Mouse (Mus musculus) right cerebral cortex, postnatal 14 days (tissue): ENCODE measurements around the gene E130114P18Rik.

Source experiments
- DNase-seq: peaks from one replicate; pipeline ENCODE4 v3.0.0; 2022

The E130114P18Rik gene

DNA sequence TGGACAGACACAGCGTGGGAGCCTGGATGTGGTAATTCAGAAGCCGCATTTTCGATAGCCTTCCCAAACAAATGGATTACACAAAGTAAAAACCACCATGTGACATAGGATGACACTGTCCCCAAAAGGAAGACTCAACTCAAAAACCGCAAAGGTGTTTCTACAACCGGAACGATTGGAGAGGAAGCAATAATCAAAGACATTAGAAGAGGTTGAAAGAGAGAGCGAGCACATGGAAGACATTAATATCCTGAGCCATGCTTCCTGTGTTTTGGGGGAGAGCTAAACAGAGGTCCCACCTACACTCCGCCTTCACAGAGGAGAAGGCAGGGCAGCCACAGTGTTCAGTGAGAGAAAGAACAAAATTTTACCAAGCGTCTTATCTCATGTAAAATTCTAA, 181.5 kb downstream of the E130114P18Rik start:
- no peak for DNase-seq

DNA sequence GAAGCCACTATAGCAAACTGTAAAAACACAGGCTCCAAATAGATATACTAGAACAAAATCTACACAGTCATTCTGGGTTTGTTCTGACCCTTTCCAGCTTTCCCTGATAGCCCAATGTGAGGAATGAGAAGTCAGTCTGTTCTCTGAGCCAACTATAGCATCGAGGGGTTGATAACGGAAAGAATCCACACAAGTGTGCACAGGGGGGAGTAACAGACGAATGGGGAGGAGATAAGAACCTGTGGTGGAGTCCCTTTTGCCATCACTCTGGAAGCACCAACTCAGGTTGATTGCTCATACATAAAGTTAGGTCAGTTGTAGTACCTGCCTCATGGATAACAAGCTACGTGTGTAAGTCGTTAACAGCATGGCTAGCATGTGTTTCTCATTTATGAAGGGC, 184.0 kb downstream of the E130114P18Rik start:
- no peak for DNase-seq

DNA sequence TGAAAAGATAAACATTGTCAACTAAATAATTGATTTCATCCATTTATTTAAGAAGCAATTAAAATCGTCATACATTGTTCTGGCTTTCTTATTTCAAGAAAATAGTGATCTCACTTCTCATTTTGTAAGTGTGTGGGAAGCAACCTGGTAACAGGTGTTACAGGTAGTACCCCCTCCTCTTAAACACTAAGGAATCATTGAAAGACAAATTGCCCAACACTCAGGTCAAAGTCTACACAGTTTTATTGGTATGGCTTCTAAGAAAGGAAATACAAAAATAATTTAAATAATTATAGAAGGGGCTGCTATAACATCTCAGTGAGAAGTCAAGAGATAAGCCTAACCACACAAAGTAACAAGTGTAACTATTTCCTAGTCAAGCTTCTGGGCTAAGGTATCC, 188.1 kb downstream of the E130114P18Rik start:
- no peak for DNase-seq

DNA sequence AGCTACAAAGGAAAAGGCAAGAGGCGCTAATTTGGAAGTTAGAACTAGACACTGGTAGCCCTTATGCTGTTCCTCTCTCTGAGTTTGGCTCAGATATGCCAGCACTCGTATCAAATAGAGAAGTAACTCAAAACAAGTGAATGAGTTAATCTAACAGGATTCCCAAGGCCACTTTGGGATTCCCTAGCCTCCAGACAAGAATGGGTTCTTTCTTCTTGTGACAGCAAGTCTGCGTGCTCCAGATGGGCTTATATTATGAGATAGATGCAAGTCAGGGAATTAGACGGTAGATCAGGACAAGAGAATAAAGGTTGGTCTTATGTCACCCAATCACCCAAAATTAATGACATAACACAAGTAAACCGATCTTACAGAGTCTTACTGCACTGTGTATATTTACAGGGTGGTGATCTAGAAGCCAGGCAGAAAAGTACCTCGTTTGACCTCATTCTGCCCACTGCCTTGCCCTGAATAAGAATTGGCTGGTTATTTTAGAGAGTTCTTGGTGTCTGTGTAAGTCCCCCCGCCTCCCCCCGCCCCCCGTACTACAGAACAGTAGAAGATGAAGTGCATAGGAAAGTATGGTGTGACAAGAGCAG, 190.4 kb downstream of the E130114P18Rik start:
- no peak for DNase-seq

DNA sequence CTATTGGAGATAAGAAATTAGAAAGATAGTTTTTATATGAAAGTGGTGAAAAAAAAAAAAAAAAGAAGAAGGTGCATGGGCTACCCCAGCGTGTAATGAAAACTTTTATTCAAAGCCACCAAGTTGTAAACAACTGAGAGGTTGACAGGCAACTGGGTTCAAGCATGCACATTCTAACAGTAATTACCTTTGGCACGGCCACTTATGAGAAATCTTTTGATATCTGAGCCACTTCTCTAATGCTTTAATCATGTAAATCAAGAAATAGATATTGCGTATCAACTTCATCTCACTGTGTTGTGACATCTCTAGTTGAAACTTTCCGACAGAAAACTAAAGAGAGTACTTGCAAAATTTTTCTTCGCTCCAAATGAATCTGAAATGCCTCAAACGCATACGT, 192.7 kb downstream of the E130114P18Rik start:
- no peak for DNase-seq

DNA sequence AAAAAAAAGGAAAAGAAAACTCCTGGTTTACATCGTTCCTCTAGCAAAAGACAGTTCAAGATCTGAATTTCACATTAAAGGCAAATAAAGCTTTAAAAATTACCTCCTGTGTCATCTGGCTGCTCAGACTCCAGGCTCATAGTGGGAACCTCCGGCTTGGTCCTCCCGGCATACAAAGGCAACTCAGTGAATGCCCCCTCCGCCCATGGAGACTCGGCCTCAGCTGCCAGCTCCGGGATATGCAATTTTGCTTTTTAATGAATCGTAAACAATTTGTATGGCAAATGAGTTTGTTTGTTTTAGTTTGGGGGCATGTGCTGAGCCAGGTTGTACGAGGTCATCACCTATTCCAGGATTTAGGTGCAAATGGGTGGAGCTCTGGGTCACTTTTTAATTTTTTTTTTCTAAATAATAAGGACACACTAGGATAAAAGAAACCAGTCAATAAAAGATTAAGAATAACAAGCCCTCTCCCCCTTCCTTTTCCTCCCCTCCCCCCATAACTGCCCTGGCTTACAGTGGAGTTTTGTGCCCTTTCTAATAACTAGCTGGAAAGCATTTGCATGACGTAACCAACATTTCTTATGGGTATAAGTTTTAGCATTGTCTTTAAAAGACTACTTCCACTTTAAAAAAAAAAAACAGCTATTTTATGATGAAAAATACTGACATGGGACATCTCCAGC, 193.3 kb downstream of the E130114P18Rik start:
- DNase-seq = no peak

DNA sequence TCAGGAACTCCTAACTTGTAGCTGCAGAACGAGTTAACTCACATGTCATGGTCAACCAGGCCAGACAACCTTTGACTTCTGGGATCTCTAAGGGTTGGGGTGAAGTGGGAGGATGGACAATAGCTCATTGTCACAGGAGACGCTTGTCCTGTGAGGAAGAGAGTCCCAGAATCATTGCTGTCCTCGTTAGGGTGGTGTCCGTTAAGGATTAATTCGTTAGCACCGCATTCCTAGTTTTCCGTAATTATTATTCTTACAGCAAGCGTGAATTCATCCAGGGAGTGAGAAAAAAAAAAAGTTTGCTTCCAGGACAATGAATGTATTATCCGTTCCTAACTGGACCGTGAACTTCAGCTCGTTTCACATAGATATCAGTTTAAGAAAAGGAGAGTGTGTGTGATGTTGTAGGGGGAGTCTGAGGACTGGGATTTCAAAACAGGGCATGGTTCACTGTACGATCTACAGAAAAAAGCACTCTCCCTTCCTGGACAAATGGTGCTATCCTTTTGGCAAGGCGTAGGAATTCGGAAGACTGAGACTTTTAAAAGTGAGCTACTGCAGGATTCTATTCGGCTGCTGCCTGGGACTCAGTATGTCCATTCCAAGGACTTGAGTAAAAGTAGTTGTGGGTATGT, 195.0 kb downstream of the E130114P18Rik start:
- DNase-seq = no peak

DNA sequence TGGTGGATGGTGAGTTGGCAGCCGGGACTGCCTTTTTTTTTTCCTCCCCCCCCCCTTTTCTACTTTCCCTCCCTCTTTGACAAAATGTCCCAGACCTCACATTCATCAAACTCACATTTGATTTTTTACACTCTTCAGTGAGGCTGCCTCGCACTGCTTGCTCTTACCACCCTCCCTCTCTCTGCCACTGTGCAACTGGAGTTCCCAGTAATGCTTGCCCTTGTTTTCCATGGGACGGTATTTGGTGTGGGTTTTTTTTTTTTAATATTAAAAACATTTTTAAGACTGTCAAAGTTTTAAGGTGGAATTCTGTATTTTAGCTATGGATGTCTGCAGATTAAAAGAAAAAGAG, 195.8 kb downstream of the E130114P18Rik start:
- no peak for DNase-seq

DNA sequence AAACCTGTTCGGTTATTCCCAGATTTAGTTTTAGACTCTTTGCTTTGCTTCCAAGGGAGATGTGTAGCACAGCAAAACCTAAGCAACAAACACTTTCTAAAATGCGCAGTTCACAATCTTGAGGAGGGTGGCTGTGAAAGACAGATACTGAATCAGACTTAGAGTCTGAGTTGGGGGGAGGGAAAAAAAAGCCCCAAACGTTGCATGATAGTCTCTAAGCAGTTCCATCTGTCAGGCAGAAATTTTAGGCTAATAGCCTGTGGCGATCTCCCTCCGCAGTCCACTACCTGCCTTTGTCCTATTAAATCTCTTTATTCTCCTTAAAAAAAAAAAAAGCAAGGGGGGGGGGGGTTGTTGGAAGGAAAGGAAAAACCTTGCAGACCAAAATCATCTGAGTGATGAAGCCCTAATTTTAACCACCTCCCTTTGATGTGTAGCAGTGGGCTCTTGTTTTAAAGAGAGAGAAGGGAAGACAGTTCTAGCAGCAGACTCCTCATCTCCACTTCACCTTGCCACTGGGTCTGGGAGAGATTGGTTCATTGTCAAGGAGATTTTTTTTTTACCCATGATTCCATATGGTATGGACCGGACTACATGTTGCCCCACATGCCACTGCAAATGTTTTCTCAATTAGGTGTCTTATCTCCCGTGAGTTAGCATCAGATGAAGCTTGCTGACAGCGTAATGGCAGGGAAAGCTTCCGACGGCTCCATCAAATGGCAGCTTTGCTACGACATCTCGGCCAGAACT, 196.4 kb downstream of the E130114P18Rik start:
- DNase-seq = no peak

DNA sequence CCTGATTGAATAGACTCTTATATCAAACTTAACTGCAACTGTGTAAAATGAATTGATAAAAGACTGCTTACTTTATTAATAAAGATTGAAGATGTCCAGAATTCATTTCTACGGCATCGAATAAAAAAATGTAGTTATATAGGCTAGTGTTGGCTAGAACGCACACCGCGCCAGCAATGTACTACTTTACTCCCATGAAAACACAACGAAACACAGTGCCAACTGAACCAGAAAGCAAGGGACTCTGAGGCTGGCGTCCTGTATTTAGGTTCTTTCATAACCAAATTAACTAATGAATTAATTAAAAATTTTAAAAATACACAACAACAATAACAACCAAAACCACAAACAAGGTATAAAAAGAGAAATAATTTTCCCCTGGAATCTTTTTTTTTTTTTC, 197.0 kb downstream of the E130114P18Rik start:
- no peak for DNase-seq

DNA sequence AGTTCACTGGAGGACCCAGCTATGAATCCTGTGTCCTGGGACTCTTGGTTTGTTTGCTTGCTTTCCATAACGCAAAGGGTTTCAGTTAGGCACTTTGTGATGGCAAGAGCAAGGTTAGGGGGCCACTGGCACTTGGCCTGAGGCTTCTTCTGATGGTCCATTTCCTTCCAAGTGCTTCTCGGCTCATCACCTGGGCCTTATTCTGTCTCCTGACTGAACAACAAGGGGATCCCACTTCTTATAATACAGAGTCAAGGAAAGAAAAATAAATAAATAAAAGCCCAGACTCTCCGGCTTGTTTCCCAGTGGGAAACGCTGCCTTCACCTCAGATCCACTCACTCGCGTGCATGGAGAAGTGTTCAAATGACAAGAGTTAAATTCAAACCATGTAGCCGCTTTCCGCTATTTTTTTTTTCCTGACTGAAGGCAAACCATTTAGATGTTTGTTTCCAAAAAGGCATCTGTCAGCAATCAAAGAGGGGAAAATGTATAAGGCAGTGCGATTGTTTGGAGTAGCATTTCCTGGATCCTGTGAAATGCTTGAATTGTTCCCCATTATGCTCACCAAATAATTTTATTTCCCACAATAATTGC, 199.2 kb downstream of the E130114P18Rik start:
- DNase-seq = no peak

DNA sequence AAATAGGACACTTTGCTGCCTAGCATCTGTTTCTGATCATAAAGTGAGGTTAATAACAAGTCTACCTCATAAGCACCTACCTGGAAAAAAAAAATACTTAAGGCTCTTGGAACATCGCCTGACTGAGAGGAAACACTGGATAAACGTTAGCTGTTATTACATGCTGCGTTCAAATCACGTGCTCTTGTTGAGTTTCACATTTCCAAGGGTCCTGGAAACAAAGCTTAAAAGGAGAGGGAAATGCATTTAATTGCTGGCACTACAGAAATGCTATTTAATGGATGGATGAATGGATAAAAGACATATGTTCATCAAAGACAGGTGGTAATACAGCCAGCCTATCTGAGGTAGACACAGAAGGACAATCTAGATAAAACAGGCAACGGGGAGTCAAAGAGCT, 200.4 kb downstream of the E130114P18Rik start:
- no peak for DNase-seq

DNA sequence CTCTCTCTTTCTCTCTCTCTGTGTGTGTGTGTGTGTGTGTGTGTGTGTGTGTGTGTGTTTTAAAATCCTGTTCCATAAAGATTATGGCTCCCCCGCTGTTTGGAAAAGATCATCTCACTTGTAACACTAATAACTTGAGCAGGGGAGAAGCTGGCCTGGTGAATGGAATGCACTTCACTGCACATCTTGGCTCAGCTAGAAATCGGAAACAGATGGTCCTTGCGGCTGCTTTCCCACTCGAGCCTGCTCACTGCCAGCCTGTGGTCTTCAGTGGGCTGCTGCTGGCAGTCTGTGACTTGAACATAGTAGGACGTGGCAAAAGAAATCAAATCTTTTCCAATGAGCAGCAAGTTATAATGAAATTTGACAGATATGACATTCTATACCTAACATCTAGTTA, 202.4 kb downstream of the E130114P18Rik start:
- DNase-seq = peak; percentile 14

DNA sequence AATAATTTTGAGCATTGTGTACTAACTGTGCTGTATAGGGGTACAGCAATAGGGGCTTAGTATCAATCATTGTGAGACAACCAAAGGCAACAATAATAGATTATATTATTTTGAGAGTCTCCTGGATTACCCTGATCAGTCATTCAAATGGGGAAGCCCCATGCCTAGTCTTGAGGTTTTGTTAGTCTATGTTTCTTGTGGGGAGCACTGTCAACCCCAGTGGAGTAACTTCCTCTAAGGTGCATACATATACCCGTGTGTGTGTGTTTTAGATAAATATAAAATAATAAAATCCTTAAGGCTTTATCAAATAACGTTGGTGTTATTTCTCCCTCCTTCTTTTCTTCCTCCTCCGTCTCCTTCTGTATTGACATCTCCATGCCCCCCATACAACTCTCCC, 208.6 kb downstream of the E130114P18Rik start:
- DNase-seq = no peak

DNA sequence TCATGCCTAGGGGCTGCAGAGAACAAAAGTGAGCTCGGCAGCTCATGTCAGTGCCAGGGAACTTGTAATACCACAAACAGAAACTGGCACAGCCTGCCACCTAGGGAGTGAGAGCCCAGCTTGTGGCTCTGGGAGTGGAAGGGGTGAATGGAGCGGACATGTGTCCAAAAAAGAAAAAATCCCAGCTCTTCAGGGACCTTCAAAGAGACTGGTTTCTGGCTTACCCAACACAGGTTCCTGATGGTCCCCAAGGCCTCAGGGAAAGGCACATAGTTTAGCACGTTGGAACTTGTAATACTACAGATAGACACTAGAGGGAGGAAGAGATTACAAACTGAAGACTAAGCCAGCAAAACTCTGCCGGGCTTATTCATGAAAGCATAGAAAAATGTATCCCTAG, 213.2 kb downstream of the E130114P18Rik start:
- no peak for DNase-seq

DNA sequence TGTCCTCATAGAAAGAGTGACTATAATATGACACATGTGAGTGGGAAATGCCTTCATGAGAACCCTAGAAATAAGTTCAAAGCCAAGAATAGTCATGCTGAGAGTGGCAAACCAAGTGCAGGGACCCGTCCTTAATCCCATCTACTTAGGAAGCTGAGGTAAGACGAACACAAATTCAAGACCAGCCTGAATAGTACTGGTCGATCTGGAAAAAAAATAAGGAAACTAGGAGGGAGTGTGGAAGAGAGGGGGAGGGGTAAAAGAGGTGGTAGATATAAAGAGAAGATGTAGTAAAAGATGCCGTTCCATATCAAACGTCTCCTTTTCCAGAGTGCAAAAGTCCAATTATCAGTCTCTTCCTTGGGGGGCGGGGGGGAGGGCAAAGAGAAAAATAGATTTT, 213.7 kb downstream of the E130114P18Rik start:
- DNase-seq = no peak

DNA sequence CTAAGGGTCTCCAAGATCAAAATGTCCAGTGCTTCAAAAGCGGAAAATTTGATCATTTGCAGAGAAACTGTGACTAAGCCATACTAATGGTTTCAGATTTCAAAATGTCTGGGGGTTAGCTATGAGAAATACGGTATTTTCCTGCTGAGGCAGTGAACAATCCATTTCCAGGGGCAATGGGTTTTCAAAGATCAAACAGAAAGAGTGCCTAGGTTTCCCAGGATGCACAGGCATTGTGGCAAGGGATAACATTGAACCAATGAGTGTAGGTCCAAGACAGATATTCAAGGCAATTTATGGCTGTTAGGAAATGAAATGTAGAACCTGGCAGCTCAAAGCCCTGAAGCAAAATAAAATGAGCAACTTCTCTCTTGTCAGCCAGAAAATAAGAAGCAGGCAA, 220.3 kb downstream of the E130114P18Rik start:
- DNase-seq = no peak

DNA sequence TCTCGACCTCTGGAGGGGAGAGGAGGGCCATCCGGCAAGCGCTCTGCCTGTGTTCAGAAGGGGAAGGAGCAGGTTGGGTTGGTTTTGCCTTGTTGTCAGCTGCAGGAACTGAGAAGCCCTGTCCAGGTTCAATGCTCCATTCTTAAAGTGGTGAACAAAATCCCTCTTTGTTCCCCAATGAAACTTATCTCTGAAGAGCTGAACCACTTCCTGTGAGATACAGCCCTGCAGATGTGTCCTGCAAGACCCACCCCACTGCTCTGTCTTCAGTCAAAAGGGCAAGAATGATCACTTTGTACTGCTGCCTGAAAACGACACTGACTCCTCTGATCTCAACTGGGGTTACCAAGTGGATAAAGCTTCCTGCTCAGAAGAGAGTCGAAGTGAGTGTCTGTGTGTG, 233.9 kb downstream of the E130114P18Rik start:
- DNase-seq = no peak

DNA sequence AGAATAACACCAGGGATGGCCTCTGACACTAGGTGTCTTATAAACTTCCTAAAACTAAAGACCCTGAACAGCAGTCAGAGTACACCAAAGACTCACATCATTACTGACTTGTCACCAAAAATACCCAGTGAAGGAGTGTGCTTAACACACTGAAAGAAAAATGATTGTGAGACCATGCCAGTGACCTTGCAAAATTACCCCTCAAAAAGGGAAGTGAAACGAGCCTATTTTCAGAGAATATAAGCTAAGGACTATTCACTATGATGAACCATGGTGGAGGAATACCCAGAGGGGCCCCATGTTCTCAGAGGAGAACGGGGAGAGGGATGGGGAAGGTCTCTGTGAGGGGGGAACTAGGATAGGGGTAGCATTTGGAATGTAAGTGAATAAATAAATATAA, 245.8 kb downstream of the E130114P18Rik start:
- no peak for DNase-seq

DNA sequence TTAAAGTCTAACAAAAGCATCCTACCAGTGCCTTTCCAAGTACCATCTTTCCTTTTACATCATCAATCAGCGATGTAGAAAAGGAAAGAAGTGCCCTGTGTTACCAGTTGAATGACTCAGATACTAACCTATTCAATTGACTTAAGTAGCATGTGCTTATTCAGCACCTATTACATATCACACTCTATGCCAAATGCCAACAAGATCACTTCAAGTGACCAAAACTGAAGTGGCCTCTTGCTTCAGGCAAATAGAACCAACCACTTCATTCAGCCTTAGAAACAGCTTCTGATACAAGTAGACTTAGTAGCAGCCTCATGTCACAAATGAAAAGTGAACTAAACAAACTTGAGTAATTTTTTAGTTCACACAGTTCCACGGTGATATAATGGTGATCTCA, 249.4 kb downstream of the E130114P18Rik start:
- no peak for DNase-seq
